Mouse (Mus musculus): ENCODE measurements around the gene Grtp1. TPM values are rescaled to one million over a fixed set of nuclear protein-coding genes. Genes with fewer than 3 reads are reported as not detected.

Grtp1 gene
- total RNA-seq, 2 experiments from 2014 or later: 6.2 to 8.4 TPM

DNA sequence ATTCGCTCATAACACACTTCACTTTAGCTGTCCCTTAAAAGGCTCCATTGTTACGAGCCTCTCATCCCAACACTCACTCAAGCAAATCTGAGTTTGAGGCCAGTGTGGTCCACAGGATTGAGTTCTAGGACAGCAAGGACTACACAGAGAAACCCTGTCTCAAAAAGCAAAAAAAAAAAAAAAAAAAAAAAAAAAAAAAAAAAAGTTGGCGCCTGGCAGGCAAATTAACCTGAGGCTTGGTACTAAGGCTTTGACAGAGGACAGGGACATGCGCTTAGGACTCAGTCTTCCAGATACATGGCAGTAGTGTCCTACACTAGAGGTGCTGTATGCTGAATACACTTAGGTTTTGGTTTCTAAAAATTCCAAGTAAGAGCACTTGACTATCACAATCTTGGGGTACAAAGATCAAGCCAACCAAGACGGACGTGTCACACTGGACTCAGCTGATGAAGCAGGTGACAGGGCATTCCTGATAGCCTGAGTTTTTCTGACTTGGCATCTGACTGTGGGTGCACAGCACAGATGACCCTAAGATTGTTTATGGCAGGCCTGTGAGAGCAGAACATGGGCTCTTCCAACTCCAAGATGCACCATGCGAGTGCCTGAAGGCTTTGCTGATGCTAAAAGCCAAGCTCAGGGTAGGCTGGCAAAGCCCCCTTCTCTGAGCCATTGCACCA lies 23.1 kb downstream of the Grtp1 start:
- DNase-seq (ENCODE audit: low spot score in 2 of 2): no peak

DNA sequence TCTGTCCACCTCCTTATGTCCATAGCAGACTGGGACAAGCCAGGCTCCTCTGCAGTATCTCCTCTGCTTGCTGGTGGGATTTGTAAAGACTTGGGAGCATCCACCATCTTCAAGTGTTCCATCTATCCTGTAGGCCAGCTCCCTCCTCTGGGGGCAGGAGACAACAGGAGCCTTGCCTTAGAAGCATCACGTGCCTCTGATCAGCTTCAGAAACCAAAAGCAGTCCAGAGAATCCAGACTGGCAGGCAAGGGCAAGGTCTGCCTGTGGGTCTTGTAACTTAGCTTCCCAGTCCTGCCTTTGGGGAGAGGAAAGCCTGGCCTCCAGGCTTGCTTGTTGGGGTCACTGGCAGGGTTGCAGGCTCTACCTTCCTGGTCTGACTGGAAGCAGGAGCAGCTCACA lies 24.8 kb downstream of the Grtp1 start:
- DNase-seq (ENCODE audit: low spot score in 2 of 2): no peak

DNA sequence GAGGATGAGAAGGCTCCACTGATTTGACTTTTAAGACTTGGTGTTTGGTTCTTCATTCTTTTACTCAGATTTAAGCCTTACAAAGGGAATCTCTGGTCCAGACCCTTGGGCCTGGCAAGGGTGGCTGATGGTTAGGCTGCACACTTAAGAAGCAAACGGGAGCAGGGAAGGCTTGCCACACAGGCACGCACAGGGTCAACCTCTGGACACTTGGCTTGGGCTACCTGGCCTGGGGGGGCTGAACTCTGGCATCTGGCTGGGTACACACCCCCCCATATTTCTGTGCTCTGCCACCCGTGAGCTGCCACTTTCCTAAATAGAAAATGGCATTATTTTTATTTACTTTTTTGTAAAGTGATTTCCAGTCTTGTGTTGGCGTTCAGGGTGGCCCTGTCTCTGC lies 25.6 kb downstream of the Grtp1 start:
- DNase-seq (ENCODE audit: low spot score in 2 of 2): no peak

DNA sequence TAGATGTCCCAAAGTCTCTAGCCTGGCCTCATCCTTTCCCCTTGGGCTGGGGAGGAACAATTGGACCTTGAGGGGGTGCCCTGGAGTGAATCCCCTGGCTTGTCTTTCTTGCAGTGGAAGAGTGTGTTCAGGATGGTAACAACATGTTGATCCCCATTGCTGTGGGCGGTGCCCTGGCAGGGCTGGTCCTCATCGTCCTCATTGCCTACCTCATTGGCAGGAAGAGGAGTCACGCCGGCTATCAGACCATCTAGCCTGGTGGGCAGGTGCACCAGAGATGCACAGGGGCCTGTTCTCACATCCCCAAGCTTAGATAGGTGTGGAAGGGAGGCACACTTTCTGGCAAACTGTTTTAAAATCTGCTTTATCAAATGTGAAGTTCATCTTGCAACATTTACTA lies 26.1 kb downstream of the Grtp1 start:
- DNase-seq (ENCODE audit: low spot score in 2 of 2): no peak

DNA sequence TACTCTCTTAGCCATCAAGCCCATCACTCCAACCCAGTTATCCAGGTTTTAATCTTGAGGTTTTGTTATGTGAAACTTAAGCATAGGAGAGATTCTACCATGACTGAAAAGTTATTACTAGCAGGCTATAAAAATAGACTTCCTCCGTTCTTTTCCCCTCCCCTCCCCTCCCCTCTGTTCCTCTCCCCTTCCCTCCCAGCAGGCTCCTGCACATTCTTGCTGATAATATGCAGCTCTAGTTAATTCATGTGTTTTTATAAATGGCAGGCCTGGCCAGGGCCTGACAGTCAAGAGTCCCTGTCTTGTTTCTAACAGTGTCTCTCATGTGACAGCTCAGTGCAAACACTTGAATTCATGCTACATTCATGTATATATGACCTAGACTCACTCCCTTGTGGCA lies 29.9 kb downstream of the Grtp1 start:
- no peak for DNase-seq (ENCODE audit: low spot score in 2 of 2)

DNA sequence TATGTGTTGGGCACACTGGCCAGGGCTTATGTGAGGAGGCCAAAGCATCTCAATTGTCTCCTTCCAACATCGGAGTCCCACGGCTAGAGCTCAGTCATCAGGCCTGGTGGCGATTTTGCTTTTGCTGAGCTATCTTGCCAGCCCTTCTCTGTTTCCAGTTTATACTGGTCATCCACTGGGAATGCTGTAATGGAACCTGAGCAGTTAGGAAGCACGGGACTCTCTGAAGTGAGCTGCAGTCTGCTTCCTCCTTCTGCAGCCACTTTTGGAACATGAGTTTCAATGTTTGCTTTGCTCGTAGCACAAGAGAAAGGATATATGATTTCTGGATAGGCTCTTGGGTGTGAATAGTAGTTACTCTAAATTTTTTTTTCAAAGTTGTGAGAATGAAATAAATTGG lies 36.1 kb downstream of the Grtp1 start:
- DNase-seq (ENCODE audit: low spot score in 2 of 2): no peak

DNA sequence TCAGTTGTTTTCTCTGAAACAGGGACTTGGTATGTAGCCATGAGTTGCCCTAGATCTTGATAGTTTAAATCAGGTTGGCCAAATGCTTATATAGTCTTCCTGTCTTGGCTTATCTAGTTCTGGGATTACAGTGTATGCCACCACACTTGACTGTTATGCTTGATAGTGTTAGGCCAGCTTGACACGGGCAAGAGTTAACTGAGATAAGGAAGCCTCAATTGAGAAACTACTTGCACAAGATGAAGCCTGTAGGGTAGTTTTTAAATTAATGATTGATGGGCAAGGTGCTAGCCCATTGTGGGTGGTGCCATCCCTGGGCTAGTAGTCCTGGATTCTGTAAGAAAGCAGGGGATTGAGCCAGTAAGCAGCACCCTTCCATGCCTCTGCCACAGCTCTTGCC lies 36.9 kb downstream of the Grtp1 start:
- DNase-seq (ENCODE audit: low spot score in 2 of 2): no peak

DNA sequence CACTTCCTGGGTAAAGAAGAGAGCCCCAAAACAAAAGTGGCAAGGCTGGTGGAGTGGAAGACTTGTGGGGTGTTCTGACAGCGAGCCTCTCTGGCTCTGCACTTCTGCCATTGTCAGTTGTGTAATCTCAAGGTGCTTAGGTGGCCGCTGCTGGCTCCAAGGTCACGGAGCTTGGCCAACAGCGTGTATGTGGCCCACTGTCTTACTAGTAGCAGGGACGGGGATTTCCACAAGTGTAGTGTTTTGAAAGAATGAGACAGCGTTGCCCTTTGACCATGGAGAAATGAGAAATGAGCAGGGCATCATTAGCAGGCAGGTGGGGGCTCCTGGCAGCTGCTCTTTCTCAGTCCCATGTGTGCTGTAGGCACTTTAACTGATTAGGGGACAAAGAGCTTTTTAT lies 38.3 kb downstream of the Grtp1 start:
- DNase-seq (ENCODE audit: low spot score in 2 of 2): no peak

DNA sequence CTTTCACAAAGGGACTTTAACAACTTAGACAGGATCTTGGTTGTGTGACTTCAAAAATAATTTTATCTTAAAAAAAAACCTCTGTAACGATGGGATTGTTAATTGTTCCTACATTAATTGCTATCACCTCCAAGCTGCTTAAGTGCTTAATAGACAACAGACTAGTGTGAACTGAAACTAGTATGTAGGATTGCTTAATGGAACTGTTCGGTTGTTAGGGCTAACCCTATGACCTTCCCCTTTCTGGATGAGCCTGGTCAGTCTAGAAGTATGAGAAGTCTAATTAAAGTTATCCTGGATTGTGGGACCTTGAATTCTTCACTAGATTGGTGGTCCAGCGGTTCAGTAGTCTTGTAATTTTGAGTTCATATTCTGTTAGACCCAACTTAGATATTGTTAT lies 39.7 kb downstream of the Grtp1 start:
- DNase-seq (ENCODE audit: low spot score in 2 of 2): no peak

DNA sequence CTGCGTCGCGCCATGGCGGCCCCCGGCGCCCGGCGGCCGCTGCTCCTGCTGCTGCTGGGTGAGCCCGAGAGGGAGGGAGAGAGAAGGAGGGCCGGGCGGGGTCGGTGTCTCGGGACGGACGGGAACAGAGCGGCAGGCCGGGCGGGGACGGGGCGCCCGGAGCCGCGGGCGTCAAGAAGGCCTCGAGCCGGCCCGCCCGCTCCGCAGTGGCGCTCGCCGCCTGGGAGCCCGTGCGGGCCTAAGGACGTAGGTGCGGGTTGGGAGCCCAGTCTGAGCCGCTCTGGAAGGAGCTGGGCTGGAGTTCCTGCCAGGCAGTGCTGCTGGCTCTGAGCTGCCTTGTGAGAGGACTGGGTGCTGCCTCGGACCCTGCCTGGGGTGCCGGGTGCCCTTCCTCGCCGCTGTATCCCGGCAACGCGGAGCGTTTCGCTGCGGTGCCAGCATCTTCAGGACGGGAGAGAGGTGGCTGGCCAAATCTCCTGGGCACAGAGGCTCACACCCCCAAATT lies 41.0 kb downstream of the Grtp1 start:
- DNase-seq (ENCODE audit: low spot score in 2 of 2): no peak

DNA sequence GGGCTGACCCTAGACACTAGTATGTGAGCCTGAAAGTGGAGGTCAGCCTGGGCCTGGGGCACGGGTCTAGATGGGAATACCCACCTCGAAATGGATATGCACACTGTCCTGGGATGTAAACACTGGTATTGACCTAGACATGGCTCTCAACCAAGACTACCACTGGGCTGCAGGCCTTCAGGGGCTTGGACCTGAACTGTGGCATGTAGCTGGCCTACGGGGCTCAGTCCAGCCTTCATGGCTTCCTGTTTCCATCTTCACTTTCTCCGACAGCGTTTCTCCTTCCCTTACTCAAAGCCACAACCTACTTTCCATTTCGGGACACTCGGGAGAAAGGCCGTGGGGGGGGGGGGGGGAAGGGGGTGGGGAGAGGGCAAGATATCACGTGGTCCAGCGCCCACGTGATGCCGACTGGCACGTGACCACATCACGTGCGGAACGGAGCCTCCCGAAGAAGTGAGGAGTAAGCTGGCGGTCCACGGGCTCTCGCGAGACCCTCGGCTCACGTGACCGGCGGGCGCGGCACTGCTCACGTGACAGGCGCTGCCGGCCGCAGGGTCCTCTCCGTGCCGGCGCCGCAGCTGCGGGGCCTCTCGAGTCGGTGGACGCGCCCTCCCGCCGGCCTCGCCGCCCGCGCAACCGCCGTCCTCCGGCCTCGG lies 41.6 kb downstream of the Grtp1 start, which contains the start of gene Lamp1:
Gene Lamp1 (plus strand): TSS at position 444 of the 659 bp plus-strand sequence.
- peak; percentile 97 to 99 for DNase-seq (ENCODE audit: low spot score in 2 of 2)

DNA sequence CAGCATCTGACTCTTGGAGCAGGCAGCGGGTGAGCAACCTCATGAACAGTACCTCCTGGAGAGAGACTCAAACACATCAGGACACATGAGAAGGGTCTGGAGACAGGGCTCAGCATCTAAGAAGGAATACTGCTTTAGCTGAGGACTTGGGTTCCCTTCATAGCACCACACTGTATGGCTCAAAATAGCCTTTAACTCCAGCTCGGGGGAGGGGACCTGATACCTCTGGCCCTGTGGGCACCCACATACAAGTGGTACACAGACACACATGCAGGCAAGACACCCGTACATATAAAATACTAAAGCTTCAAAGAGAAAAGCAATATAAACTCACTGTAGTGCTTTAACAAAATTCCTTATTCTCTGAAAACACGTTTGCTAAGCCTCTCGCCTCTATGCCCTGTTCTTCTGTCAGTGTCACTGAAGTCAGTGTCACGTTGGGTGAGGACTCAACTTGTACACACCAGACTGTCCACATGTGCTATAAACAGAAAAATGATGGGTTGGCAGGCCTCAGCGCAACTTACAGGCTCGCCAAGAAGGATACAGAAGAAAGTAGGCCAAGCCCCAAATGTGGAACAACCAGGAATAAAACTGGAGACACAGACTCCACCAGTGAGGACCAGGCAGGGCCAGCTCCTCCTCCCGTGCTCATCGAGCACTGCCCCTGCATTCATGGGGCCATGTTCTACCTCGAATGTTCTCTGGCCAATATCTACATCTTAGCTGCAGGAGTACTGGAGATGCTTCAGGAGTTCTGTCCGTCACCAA lies 43.9 kb downstream of the Grtp1 start:
- no peak for DNase-seq (ENCODE audit: low spot score in 2 of 2)

DNA sequence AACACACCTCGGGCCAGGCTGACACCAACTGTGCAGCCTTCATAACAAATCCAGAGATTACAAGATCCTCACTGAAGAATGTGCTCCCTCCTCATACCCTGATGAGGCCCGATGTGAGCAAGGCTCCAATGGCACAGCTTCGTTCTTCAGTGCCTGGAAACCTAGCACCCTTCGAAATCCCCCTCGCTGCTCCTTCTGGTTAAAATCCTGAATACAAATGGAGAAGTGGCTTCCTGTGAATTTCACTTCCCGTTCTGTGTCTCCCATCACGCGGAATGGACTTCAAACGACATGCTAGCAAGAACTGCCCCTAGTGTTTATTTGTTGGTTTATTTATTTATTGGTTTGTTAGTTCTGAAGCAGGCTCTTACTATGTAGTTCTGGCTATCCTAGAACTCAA lies 45.1 kb downstream of the Grtp1 start:
- DNase-seq (ENCODE audit: low spot score in 2 of 2): no peak

DNA sequence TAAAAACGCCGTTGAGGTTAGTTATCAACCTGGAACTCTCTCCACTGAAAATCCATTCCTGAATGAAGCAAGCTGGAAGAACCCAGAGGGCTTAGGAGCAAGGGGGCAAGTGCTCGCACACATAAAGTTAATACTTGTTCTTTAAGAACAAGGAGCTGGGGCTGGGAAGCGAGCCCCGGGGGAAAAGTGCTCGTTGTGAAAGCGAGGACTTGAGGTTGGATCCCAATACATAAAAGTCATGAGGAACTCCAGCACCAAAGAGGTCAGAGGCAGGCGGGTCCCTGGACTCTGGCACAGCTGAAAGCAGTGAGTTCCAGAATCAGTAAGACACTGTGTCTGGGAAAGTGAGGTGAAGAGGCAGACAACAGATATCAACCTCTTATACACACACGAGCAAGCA lies 46.3 kb downstream of the Grtp1 start:
- DNase-seq (ENCODE audit: low spot score in 2 of 2): no peak

DNA sequence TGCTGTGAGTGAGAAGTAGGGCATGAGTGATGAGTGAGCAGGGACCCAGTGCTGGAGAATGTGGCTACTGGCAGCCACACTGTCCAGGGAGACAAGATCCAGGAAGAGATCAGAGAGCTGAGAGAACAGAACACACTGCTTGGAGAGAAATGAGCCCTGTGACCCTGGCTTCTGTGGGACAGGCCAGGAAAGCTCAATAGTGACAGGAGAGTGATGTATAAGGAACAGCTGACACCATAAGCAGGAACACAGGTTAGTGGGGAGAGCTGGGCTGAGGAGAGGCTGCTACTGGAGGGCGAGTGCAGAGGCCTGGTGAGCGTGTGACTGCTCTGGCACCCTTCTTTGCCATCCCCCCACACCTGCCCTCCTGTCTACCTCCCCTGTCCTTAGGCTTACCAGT lies 49.5 kb downstream of the Grtp1 start:
- no peak for DNase-seq (ENCODE audit: low spot score in 2 of 2)

DNA sequence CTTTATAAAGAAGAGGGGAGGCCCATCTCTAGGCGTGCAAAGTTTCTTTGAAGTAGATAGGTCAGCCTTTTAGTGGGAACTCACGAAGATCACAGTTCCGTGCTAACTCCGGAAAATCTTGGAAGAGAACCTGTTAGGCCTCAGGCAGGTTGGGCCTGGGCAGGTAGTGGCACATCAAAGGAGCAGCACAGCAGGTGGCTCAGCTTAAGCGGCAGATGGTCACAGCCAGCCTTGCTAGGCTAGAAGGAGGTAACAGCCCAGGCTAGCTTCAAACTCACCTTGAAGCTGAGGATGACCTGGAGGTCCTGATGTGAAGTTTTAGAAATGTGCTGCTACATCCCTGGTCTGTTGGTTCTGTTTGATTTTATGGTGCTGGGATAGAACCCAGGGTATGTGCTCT lies 50.6 kb downstream of the Grtp1 start:
- DNase-seq (ENCODE audit: low spot score in 2 of 2): no peak

DNA sequence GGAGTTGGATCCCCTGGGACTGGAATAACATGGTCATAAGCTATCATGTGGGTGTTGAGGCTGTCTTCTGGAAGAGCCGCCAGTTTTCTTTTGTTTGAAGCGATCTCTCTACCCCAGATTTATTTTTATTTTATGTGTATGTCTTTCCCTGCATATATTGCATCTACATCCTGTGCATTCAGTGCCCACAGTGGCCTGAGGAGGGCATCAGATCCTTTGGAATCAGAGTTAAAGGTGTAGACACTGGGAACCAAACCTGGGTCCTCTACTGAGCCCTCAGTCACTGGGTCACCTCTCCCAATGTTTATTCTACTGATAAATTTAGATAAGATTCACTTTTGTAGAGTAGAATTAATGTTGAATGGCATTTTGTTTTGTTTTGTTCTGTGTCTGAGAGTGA lies 51.1 kb downstream of the Grtp1 start:
- DNase-seq (ENCODE audit: low spot score in 2 of 2): no peak

DNA sequence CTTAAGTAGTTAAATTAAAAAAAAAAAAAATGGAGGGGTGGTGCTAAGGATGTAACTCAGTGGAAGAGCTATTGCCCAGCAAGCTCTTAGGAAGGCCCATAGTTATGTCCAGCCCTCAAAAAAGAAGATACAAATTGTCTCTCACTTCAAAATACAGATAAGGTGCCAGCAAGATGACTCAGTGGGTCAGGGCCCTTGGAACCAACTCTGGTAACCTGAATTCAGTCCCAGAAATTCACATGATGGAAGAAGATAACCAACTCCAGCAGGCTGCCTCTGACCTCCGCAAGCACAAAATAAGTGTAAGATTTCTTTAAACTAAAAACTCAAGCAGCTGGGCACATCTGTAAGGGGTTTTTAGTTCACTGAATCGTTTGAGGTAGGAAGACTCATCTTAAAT lies 51.9 kb downstream of the Grtp1 start:
- DNase-seq (ENCODE audit: low spot score in 2 of 2): no peak

DNA sequence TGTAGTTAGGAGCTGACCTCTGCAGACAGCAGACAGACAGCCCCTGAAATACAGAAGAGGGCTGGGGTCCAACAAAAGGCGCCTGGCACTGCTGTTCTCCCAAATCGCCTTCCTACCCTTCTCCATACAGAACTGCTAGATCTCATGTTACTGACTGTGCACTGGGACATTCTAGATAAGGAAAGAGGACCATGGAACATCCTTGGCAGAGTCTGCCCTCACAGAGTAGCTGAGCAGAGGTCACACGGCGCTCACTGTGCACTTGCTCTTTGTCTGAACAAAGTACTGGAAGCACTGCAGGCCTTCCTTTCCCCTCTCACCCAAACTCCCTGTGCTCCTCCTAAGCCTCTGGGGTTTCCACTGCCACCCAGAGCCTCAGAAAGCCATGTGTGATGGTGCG lies 58.7 kb downstream of the Grtp1 start:
- DNase-seq (ENCODE audit: low spot score in 2 of 2): no peak

DNA sequence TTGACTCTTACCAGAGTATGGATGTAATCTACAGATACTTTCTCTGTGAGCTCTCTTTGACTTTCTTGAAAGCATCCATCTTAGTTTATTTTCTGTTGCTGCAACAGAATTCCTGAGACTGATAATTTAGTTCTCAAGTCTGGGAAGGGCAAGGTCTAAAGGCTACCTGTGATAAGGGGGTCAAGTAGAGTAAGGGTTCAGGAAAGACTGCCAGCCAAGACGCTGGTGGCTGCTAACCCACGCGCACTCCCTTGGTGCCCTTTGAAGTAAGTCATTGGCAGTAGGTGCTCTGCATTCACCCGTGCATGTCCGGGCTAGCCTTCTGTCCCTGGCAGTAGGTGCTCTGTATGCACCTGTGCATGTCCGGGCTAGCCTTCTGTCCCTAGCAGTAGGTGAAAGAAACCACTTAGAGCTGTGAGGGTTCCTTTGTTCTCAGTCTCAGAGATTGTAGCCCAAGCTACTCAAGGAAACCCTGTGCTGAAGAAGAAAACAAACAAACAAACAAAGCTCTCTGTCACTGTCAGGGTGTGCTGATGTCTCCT lies 60.7 kb downstream of the Grtp1 start:
- DNase-seq (ENCODE audit: low spot score in 2 of 2): no peak

DNA sequence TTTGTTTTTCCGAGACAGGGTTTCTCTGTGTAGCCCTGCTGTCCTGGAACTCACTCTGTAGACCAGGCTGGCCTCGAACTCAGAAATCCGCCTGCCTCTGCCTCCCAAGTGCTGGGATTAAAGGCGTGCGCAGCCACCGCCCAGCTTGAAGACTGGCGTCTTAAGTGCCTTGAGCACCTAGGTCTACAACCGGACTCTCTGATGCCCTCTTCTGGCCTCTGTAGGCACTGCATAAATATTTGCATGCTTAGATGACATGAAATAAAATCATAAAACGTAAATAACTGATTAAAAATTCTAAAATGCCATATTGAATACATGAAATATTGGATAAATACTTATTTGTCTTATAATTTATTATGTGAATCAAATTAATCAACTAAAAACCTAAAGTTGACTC lies 68.2 kb downstream of the Grtp1 start:
- peak; percentile 17 to 33 for DNase-seq (ENCODE audit: low spot score in 2 of 2)

DNA sequence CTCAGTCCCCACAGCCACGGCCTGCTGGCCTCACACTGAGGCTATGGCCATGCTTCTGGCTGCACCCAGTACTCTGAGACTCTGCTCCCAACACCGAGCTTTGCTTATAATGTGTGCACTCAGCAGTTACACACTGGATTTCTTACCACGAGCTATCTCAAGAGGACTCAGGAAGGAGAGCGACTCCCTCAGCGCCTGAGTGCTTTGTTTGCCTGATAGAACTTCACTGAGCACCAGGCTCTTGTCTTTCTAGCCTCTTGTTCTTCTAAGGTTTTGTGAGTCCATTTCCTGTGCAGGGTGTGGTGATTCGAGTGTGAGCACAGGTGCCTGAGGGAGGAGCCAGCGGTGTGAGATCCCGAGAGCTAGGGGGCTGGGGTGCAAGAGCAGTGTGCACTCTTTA lies 75.5 kb downstream of the Grtp1 start:
- DNase-seq (ENCODE audit: low spot score in 2 of 2): no peak
